16 mouse cellular contexts compared by ENCODE assay signal in genomic region chr4:81333628-81333991, GRCm38 (mm10).
DNase-seq lines count a peak whose midpoint lies in the region; ATAC-seq and TF ChIP-seq lines count a peak whose summit lies in the region.
"Had no signal": no experiment of that assay in that cellular context is flagged by ENCODE, and none has a peak within 500 bp of the region (broad histone marks: within the 10 kb centered on the region; RNA-seq: fewer than 3 reads in every experiment).

No protein-coding gene starts in this region.

- no peak for DNase-seq in intestine, embryonic 14.5 days (ENCODE audit: low spot score)
- peak; percentile 23 for DNase-seq in brain, adult 2 months (ENCODE audit: low read depth, low spot score)
- DNase-seq in hindbrain, postnatal 0 days (ENCODE audit: low spot score), result no peak
- no peak for DNase-seq in gastrocnemius, postnatal 36 days
- no peak for DNase-seq in spleen, postnatal 14 days (ENCODE audit: low spot score in 2 of 2)
- DNase-seq: adrenal gland, postnatal 36 days; gastrocnemius, postnatal 10 days; kidney, postnatal 36 days; liver; lung, embryonic 14.5 days had no signal

- intact Hi-C loops in gastrocnemius, postnatal 36 days (cut with DNase I), result no loop called here

- no peak for TF ChIP-seq CTCF in intestine, postnatal 0 days (IDR thresholded peaks at IDR 0.05; ENCODE audit: low read depth)
- no peak for TF ChIP-seq CTCF in hindbrain, postnatal 0 days (IDR thresholded peaks at IDR 0.05; ENCODE audit: low read depth)

- WGBS in intestine, embryonic 14.5 days, result 38% methylated on average over 2 of the region's 2 CpGs
- WGBS in intestine, postnatal 0 days, result 73% methylated on average over 2 of the region's 2 CpGs
- 64% methylated on average over 2 of the region's 2 CpGs for WGBS in embryonic facial prominence, embryonic 12.5 days
- WGBS in hindbrain, postnatal 0 days, result 67% methylated on average over 2 of the region's 2 CpGs
- 88% methylated on average over 2 of the region's 2 CpGs for WGBS in kidney, embryonic 16.5 days

- H3K9me3 ChIP-seq in intestine, embryonic 14.5 days (ENCODE audit: control insufficient read depth, low read length), result no peaks in the 10 kb centered on the region
- H3K9me3 ChIP-seq in intestine, postnatal 0 days (ENCODE audit: control insufficient read depth), result no peaks in the 10 kb centered on the region
- H3K9me3 ChIP-seq in embryonic facial prominence, embryonic 12.5 days, result no peaks in the 10 kb centered on the region
- no peaks in the 10 kb centered on the region for H3K9me3 ChIP-seq in hindbrain, postnatal 0 days (ENCODE audit: low read length)
- no peaks in the 10 kb centered on the region for H3K9me3 ChIP-seq in kidney, embryonic 16.5 days (ENCODE audit: low read length)
- H3K9me3 ChIP-seq: heart, embryonic 13.5 days had no signal

- H3K27me3 ChIP-seq in intestine, embryonic 14.5 days (replicated peaks; ENCODE audit: control insufficient read depth, insufficient read depth, low read length), result no peaks in the 10 kb centered on the region
- no peaks in the 10 kb centered on the region for H3K27me3 ChIP-seq in intestine, postnatal 0 days (replicated peaks; ENCODE audit: control insufficient read depth, insufficient read depth, low read length)
- H3K27me3 ChIP-seq in embryonic facial prominence, embryonic 12.5 days, result no peaks in the 10 kb centered on the region
- no peaks in the 10 kb centered on the region for H3K27me3 ChIP-seq in hindbrain, postnatal 0 days (ENCODE audit: insufficient read depth, low read length)
- H3K27me3 ChIP-seq in kidney, embryonic 16.5 days (ENCODE audit: insufficient read depth, low read length), result no peaks in the 10 kb centered on the region
- H3K27me3 ChIP-seq: heart, embryonic 13.5 days had no signal

- 0 out of 2 replicates have a peak, but pooled peaks cover 8% of the 10 kb centered on the region for H3K4me1 ChIP-seq in intestine, embryonic 14.5 days (replicated peaks; ENCODE audit: control insufficient read depth, insufficient read depth, low read length)
- no peaks in the 10 kb centered on the region for H3K4me1 ChIP-seq in intestine, postnatal 0 days (replicated peaks; ENCODE audit: control insufficient read depth, insufficient read depth, low read length)
- H3K4me1 ChIP-seq in embryonic facial prominence, embryonic 12.5 days, result peaks cover 29% of the 10 kb centered on the region
- H3K4me1 ChIP-seq in hindbrain, postnatal 0 days (ENCODE audit: insufficient read depth, low read length), result no peaks in the 10 kb centered on the region
- H3K4me1 ChIP-seq in kidney, embryonic 16.5 days (ENCODE audit: insufficient read depth, low read length), result no peaks in the 10 kb centered on the region
- H3K4me1 ChIP-seq: heart, embryonic 13.5 days had no signal

- no peak overlapping the region for H3K4me3 ChIP-seq in intestine, embryonic 14.5 days (ENCODE audit: low read depth, low read length)
- no peak overlapping the region for H3K4me3 ChIP-seq in intestine, postnatal 0 days (ENCODE audit: low read depth, low read length)
- H3K4me3 ChIP-seq in embryonic facial prominence, embryonic 12.5 days, result no peak overlapping the region
- H3K4me3 ChIP-seq in hindbrain, postnatal 0 days (ENCODE audit: low read length), result no peak overlapping the region
- no peak overlapping the region for H3K4me3 ChIP-seq in kidney, embryonic 16.5 days (ENCODE audit: low read length)
- H3K4me3 ChIP-seq: heart, embryonic 13.5 days had no signal

- H3K9ac ChIP-seq in intestine, embryonic 14.5 days (ENCODE audit: low read length), result no peak overlapping the region
- H3K9ac ChIP-seq in intestine, postnatal 0 days (ENCODE audit: low read depth, low read length), result no peak overlapping the region
- H3K9ac ChIP-seq in embryonic facial prominence, embryonic 12.5 days, result no peak overlapping the region
- no peak overlapping the region for H3K9ac ChIP-seq in hindbrain, postnatal 0 days (replicated peaks; ENCODE audit: low read length)
- no peak overlapping the region for H3K9ac ChIP-seq in kidney, embryonic 16.5 days (replicated peaks; ENCODE audit: low read length)
- H3K9ac ChIP-seq: heart, embryonic 13.5 days; lung, embryonic 14.5 days had no signal

- peaks cover 8% of the 10 kb centered on the region for H3K36me3 ChIP-seq in intestine, embryonic 14.5 days (ENCODE audit: control insufficient read depth, insufficient read depth, low read length)
- no peaks in the 10 kb centered on the region for H3K36me3 ChIP-seq in intestine, postnatal 0 days (ENCODE audit: control insufficient read depth, insufficient read depth)
- 0 out of 2 replicates have a peak, but pooled peaks cover 4% of the 10 kb centered on the region for H3K36me3 ChIP-seq in embryonic facial prominence, embryonic 12.5 days
- no peaks in the 10 kb centered on the region for H3K36me3 ChIP-seq in hindbrain, postnatal 0 days (ENCODE audit: insufficient read depth, low read length)
- peaks cover 10% of the 10 kb centered on the region; the same call in 1 of the 2 replicates for H3K36me3 ChIP-seq in kidney, embryonic 16.5 days (ENCODE audit: insufficient read depth, low read length)

- no peak overlapping the region for H3K4me2 ChIP-seq in intestine, embryonic 14.5 days (ENCODE audit: low read length)
- H3K4me2 ChIP-seq in intestine, postnatal 0 days (replicated peaks; ENCODE audit: low read depth), result no peak overlapping the region
- no peak overlapping the region for H3K4me2 ChIP-seq in embryonic facial prominence, embryonic 12.5 days (replicated peaks)
- no peak overlapping the region for H3K4me2 ChIP-seq in hindbrain, postnatal 0 days (ENCODE audit: low read depth, low read length)
- no peak overlapping the region for H3K4me2 ChIP-seq in kidney, embryonic 16.5 days (replicated peaks; ENCODE audit: low read depth, low read length)
- H3K4me2 ChIP-seq: heart, embryonic 13.5 days; lung, embryonic 14.5 days had no signal

- ATAC-seq in intestine, embryonic 14.5 days (replicated peaks; ENCODE audit: low FRiP score, low TSS enrichment, low read depth), result peak; percentile 60; the same call in 1 of the 2 replicates
- no peak for ATAC-seq in intestine, postnatal 0 days
- peak; percentile 75; the same call in 1 of the 2 replicates for ATAC-seq in embryonic facial prominence, embryonic 12.5 days (ENCODE audit: insufficient number of reproducible peaks, insufficient read depth, low FRiP score, low TSS enrichment)
- ATAC-seq in hindbrain, postnatal 0 days, result 0 out of 2 replicates have a peak, but pooled peaks have one; percentile 18
- no peak for ATAC-seq in kidney, embryonic 16.5 days (ENCODE audit: low FRiP score, low TSS enrichment)
- ATAC-seq: CD4-positive, CD25-positive, alpha-beta regulatory T cell, adult 4 months; inflammation-experienced regulatory T-cells, adult 6 months had no signal

- peak overlapping the region; percentile 38; the same call in 1 of the 2 replicates for H3K27ac ChIP-seq in intestine, embryonic 14.5 days (ENCODE audit: low read depth)
- H3K27ac ChIP-seq in intestine, postnatal 0 days (ENCODE audit: low read depth, low read length), result no peak overlapping the region
- peak overlapping the region; percentile 73 for H3K27ac ChIP-seq in embryonic facial prominence, embryonic 12.5 days
- peak overlapping the region; percentile 20; the same call in 1 of the 2 replicates for H3K27ac ChIP-seq in hindbrain, postnatal 0 days
- H3K27ac ChIP-seq in kidney, embryonic 16.5 days (ENCODE audit: low read length), result no peak overlapping the region
- H3K27ac ChIP-seq: heart, embryonic 13.5 days had no signal

Comparison
In these comparisons a context has a peak if more than half of its experiments do, and no peak if none do; other contexts are left out.
1. ATAC-seq: peak in intestine, embryonic 14.5 days (single experiment), embryonic facial prominence, embryonic 12.5 days (single experiment) and hindbrain, postnatal 0 days (single experiment); none in intestine, postnatal 0 days (single experiment) and kidney, embryonic 16.5 days (single experiment).
2. H3K27ac ChIP-seq: peak in intestine, embryonic 14.5 days (single experiment), embryonic facial prominence, embryonic 12.5 days (single experiment) and hindbrain, postnatal 0 days (single experiment); none in intestine, postnatal 0 days (single experiment) and kidney, embryonic 16.5 days (single experiment).